Mouse (Mus musculus) CH12.LX (cell line): ENCODE data around the gene Rsph9. TPM values are rescaled to one million over a fixed set of nuclear protein-coding genes. Genes with fewer than 3 reads are reported as not detected.

Experiments used
- DNase-seq: peaks from one replicate; pipeline ENCODE4 v3.0.0-alpha.2; 2013; ENCODE audit errors: extremely low read depth
- H3K27ac ChIP-seq: 2 replicates; pipeline ENCODE4 v1.5.1; 2012; ENCODE audit warnings: low read depth, mild to moderate bottlenecking, control low read depth, moderate library complexity; ENCODE audit not compliant: insufficient read depth
- H3K27me3 ChIP-seq: replicated peaks from 2 replicates; pipeline ENCODE3; 2012; ENCODE audit warnings: inconsistent platforms
- H3K36me3 ChIP-seq, 2 experiments: replicated peaks in 1 of 2; 2 replicates each; pipeline versions ENCODE3 to v1.6.1; 2012; ENCODE audit warnings: inconsistent platforms in 1 of 2, low read length in 1 of 2, mild to moderate bottlenecking in 1 of 2, mixed read lengths in 1 of 2, moderate library complexity in 1 of 2; ENCODE audit not compliant: control insufficient read depth in 1 of 2, insufficient read depth in 1 of 2
- H3K4me1 ChIP-seq, 2 experiments: 2 replicates each; pipeline ENCODE4 v1.6.1; 2012; ENCODE audit warnings: inconsistent platforms in 1 of 2, moderate library complexity in 1 of 2; ENCODE audit not compliant: insufficient read depth in 2 of 2, control insufficient read depth in 1 of 2
- H3K4me2 ChIP-seq: 2 replicates; pipeline ENCODE4 v1.6.1; 2012; ENCODE audit warnings: low read depth, mild to moderate bottlenecking, control low read depth; ENCODE audit not compliant: poor library complexity, insufficient read depth, severe bottlenecking
- H3K4me3 ChIP-seq, 3 experiments: fragments of 150-350 bp in 1 of 3; sonication (generic) in 1 of 3; replicated peaks in 1 of 3; 2 replicates each; pipeline versions ENCODE3 to v1.5.1; 2011 to 2012; ENCODE audit warnings: low read depth in 2 of 3, low read length in 2 of 3, mild to moderate bottlenecking in 2 of 3, moderate library complexity in 2 of 3, control low read depth in 1 of 3, improper control_type of control experiment in 1 of 3, inconsistent platforms in 1 of 3, mixed read lengths in 1 of 3; ENCODE audit not compliant: poor library complexity in 1 of 3
- H3K79me2 ChIP-seq: replicated peaks from 2 replicates; pipeline ENCODE4 v1.6.1; 2012; ENCODE audit warnings: mild to moderate bottlenecking, moderate library complexity; ENCODE audit not compliant: control insufficient read depth, poor library complexity, insufficient read depth, severe bottlenecking; ENCODE audit errors: extremely low read depth
- H3K9ac ChIP-seq: 2 replicates; pipeline ENCODE4 v1.6.1; 2012; ENCODE audit warnings: low read depth, mild to moderate bottlenecking, control low read depth, moderate library complexity; ENCODE audit not compliant: insufficient read depth
- H3K9me3 ChIP-seq: replicated peaks from 2 replicates; pipeline ENCODE3; 2012; ENCODE audit warnings: low read length, inconsistent platforms, mixed read lengths
- CHD1 ChIP-seq: IDR thresholded peaks from 2 replicates; pipeline ENCODE4 v1.6.1; 2012; ENCODE audit warnings: low read depth, low read length, improper control_type of control experiment, inconsistent platforms
- ELF1 ChIP-seq: IDR thresholded peaks from 2 replicates; pipeline ENCODE4 v1.6.1; 2014; ENCODE audit warnings: low read depth, mild to moderate bottlenecking, inconsistent platforms, low read length, improper control_type of control experiment
- EP300 ChIP-seq: IDR thresholded peaks from 2 replicates; pipeline ENCODE4 v1.6.1; 2011; ENCODE audit warnings: low read length, improper control_type of control experiment
- GABPA ChIP-seq: IDR thresholded peaks from 2 replicates; pipeline ENCODE4 v1.6.1; 2012; ENCODE audit warnings: low read depth, low read length, improper control_type of control experiment, inconsistent platforms; ENCODE audit not compliant: insufficient replicate concordance
- HCFC1 ChIP-seq: IDR thresholded peaks from 2 replicates; pipeline ENCODE4 v1.6.1; 2012; ENCODE audit warnings: low read depth, mild to moderate bottlenecking, inconsistent platforms, low read length, improper control_type of control experiment
- IRF4 ChIP-seq: IDR thresholded peaks from 2 replicates; pipeline ENCODE4 v1.6.1; 2014; ENCODE audit warnings: low read depth, mild to moderate bottlenecking, inconsistent platforms, low read length, improper control_type of control experiment
- KAT2A ChIP-seq: IDR thresholded peaks from 2 replicates; pipeline ENCODE4 v1.6.1; 2012; ENCODE audit warnings: low read length, improper control_type of control experiment, inconsistent platforms; ENCODE audit not compliant: insufficient replicate concordance
- MAFK ChIP-seq: IDR thresholded peaks from 2 replicates; pipeline ENCODE4 v1.6.1; 2011; ENCODE audit warnings: low read length, improper control_type of control experiment; ENCODE audit not compliant: insufficient replicate concordance
- MAX ChIP-seq: IDR thresholded peaks from 2 replicates; pipeline ENCODE4 v1.6.1; 2011; ENCODE audit warnings: low read length, improper control_type of control experiment
- MAZ ChIP-seq: IDR thresholded peaks from 2 replicates; pipeline ENCODE4 v1.6.1; 2012; ENCODE audit warnings: low read depth, mild to moderate bottlenecking, inconsistent platforms, low read length, improper control_type of control experiment, moderate library complexity
- NELFE ChIP-seq: IDR thresholded peaks from 2 replicates; pipeline ENCODE4 v1.6.1; 2011; ENCODE audit warnings: low read depth, low read length, improper control_type of control experiment
- RAD21 ChIP-seq: IDR thresholded peaks from 2 replicates; pipeline ENCODE4 v1.6.1; 2011; ENCODE audit warnings: low read depth, mild to moderate bottlenecking, low read length, improper control_type of control experiment, moderate library complexity
- RCOR1 ChIP-seq: conservative IDR thresholded peaks from 2 replicates; pipeline ENCODE4 v1.6.1; 2012; ENCODE audit warnings: low read depth, mild to moderate bottlenecking, inconsistent platforms, low read length, improper control_type of control experiment
- SIN3A ChIP-seq: IDR thresholded peaks from 2 replicates; pipeline ENCODE4 v1.6.1; 2012; ENCODE audit warnings: low read length, improper control_type of control experiment, inconsistent platforms
- TBP ChIP-seq: conservative IDR thresholded peaks from 2 replicates; pipeline ENCODE4 v1.6.1; 2011; ENCODE audit warnings: low read depth, low read length, improper control_type of control experiment
- TCF12 ChIP-seq: IDR thresholded peaks from 2 replicates; pipeline ENCODE4 v1.6.1; 2014; ENCODE audit warnings: low read depth, mild to moderate bottlenecking, inconsistent platforms, low read length, improper control_type of control experiment
- ZMIZ1 ChIP-seq: IDR thresholded peaks from 2 replicates; pipeline ENCODE4 v1.6.1; 2012; ENCODE audit warnings: low read depth, mild to moderate bottlenecking, inconsistent platforms, low read length, improper control_type of control experiment
- dilution Hi-C: fragments of 300-500 bp; cut with MboI; formaldehyde crosslinking; loops from 2 replicates; pipeline ENCODE4 v1.14.3; 2020; ENCODE audit warnings: low sequenced_read_pairs; ENCODE audit not compliant: extremely low pct_unique_long_range_greater_than_20kb, extremely low pct_ligation_motif_present
- in situ Hi-C: fragments of 300-500 bp; cut with MboI; formaldehyde crosslinking; loops from 3 replicates; pipeline ENCODE4 v1.14.3; 2019; ENCODE audit warnings: low sequenced_read_pairs, low pct_ligation_motif_present, low pct_unique_long_range_greater_than_20kb, mixed read lengths
- polyA plus RNA-seq: library from polyadenylated mRNA; unstranded; fragments of >175 nt; gene quantifications from 2 replicates; pipeline ENCODE4 v1.2.1, GENCODE M21; 2012; ENCODE audit warnings: low read depth; ENCODE audit not compliant: insufficient read length
- total RNA-seq, 2 experiments: library from RNA; depleted of rRNA; stranded (reverse); fragments of 300-350 nt in 1 of 2; fragments of >200 nt in 1 of 2; gene quantifications; 2 replicates each; pipeline ENCODE4 v1.2.3; 2012 to 2014

Gene Rsph9
- total and polyA plus RNA-seq, 3 experiments = 0.61 to 1.1 TPM; not detected in 1

DNA sequence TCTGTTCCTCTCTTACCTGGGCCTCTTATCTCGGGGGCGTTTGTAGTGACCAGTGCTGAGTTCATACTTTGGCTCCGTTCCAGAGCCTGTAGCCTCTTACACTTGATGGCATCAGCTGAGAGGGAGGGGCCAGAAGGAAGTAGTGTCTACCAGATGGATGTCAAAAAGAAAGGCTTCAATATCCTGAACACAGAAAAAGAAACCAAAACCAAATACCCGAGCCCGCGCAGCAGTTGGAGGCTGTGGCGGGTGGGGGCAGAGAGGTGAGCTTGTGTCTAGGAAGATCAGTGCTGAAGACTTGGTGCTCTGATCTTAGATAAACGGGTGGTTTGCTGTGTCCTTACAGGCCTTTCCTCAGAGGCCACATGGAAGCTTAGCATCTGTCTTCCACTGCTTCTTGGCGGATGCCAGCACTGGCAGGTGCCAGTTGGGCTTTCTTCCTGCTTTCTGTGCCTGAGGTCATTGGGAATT lies 19.0 kb upstream of the Rsph9 start (continued):
- TF ChIP-seq GABPA (no peak), MAFK (no peak), ELF1 (peak; percentile 57), RAD21 (no peak), HCFC1 (peak; percentile 63), SIN3A (peak; percentile 99), EP300 (peak; percentile 50), KAT2A (no peak), TBP (no peak), MAX (peak; percentile 64; the same call in 1 of the 2 replicates)

DNA sequence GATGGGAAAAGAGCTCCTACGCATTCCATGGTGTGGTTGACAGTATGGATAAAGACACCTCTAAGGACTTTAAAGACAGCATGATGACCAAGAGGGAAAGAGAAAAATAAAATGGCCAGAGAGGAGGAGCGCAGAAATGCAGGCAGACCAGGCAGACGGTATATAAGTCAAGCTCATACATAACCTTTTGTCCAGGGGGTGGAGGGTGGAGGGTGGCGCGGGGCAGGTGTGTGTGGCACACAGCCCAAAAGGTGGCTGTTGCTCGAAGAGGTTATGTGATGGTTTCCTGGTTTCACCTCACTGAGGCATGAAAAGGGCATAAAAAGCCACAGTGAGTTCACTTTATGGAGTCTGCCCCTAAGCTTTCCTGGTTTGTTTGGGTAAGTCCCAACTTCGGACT lies 18.5 kb upstream of the Rsph9 start:
- Histone ChIP-seq H3K4me1 (peaks cover 16 to 35% of the 10 kb centered on the region in 2 experiments), H3K9ac (peak overlapping the region; percentile 97)

DNA sequence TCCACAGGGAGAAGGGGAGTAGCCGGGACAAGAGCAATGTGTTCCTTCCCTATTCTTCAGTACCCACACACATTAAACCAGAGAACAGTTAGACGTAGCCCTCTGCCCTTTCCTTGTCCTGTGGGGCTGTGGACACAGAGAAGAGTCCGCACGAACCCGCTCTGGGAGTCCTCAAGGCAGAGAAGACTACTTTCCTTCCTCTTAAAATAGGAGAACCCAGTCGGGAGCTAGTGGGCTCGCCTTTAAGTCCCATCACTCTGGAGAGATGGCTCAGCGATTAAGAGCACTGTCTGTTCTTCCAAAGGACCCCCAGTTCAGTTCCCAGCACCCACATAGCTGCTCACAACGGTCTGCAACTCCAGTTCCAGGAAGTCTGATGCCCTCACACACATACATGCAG lies 17.7 kb upstream of the Rsph9 start:
- Histone ChIP-seq H3K4me1 (peaks cover 16 to 35% of the 10 kb centered on the region in 2 experiments), H3K79me2 (peaks cover 15% of the 10 kb centered on the region), H3K36me3 (peaks cover 29 to 30% of the 10 kb centered on the region in 2 experiments), H3K27ac (peak overlapping the region; percentile 98), H3K4me3 (peak overlapping the region; percentile 67 to 94 (median 82)), H3K27me3 (no peaks in the 10 kb centered on the region), H3K9ac (peak overlapping the region; percentile 97), H3K4me2 (peak overlapping the region; percentile 52), H3K9me3 (no peaks in the 10 kb centered on the region)
- no peak for DNase-seq
- dilution Hi-C loops = no loop called here
- TF ChIP-seq RCOR1 = no peak
- no peak for TF ChIP-seq NELFE
- TF ChIP-seq TCF12 = no peak
- TF ChIP-seq MAZ = no peak
- TF ChIP-seq EP300 = no peak
- no peak for TF ChIP-seq IRF4
- no peak for TF ChIP-seq ZMIZ1
- TF ChIP-seq CHD1 = no peak
- in situ Hi-C loops = no loop called here

More for the DNA sequence above, 18.5 kb upstream of the Rsph9 start:
- H3K9me3 ChIP-seq = no peaks in the 10 kb centered on the region
- no peak for TF ChIP-seq HCFC1
- H3K79me2 ChIP-seq = peaks cover 15% of the 10 kb centered on the region
- DNase-seq = no peak
- peak overlapping the region; percentile 98 for H3K27ac ChIP-seq
- dilution Hi-C loops = no loop called here
- no peaks in the 10 kb centered on the region for H3K27me3 ChIP-seq
- peak overlapping the region; percentile 52 for H3K4me2 ChIP-seq
- peaks cover 37 to 38% of the 10 kb centered on the region in 2 experiments for H3K36me3 ChIP-seq
- H3K4me3 ChIP-seq = peak overlapping the region; percentile 51 to 94 (median 82)
- in situ Hi-C loops = no loop called here
